Mouse (Mus musculus) ovary, postnatal 36 days (tissue): Measurements from ENCODE around the gene Srrm3.
A peak's percentile ranks its signal among the peaks of the same experiment; 100 is the strongest.

Source experiments
- DNase-seq: peaks from one replicate; pipeline ENCODE4 v3.0.0; 2022; ENCODE audit warnings: low spot score, mixed read lengths

Srrm3 gene

DNA sequence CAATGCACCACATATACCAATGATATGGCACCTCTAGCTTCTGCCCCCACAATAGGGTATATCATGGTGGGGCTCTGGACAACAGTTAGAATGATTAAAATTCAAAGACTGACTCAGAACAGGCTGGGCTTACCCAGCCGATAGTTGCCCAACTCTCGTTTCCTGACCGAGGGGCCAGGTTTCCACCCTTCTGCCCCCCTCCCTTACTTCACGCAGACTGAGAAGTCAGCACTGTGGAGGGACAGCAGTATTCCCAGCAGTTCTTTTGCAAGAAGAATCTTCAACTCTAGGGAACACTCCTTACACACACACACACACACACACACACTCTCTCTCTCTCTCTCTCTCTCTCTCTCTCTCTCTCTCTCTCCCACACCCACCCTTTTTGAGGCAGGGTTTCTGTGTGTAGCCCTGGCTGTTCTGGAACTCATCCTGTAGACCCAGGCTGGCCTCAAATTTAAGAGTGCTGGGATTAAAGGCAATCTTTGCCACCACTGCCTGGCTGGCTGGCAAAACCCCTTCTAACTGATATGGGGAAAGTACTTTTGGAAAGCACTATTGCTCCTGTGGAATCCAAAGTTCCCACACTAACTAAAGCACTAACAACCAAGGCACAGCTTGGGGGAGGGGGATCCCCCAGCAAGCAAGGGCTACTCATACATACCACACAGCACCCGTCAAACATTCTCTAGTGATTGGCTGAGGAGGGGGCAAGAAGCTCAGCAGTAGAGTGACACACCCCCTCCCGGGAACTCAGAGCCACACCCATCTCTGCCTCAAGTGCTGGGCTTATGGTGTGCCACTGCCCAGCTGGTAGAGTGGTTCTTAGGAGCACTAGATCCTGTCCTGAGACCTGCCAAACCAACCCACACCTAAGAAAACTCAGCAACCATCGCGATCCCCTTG is 98.9 kb downstream of the Srrm3 start:
- no peak for DNase-seq

DNA sequence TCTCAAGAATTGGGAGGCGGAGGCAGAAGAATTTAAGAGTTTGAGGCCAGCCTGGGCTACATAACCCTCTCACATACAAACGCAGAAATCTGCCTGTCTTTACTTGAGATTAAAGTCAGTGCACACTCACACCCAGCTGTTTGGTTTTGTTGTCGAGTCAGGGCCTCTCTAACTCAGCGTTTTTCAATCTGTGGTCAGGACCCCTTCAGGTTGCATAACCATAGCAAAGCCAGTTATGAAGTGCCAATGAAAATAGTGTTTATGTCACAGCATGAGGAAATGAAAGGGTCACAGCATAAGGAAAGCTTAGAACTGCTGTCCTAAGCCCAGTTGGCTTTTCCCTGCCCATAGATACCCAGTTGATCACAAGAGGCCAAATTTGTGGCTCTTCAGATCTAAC is 100.2 kb downstream of the Srrm3 start:
- DNase-seq, result no peak

DNA sequence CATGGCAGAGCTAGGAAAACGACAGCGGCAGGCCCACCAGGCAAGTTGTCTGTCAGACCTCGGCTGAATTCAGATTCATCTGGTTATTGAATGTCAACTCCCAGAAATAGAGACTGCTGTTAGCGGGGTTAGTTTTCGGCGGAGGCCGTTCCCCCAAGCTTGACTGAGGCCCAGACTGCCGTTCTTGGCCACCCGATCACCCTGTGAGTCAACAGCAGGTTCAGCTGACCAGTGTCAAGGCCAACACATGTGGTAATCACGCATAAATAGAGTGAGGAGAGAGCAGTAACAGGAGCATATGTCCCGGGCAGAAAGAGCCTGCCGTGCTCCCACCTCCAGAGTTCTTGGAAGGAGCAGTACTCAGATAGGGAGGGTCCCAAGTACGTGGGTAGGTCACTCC is 100.6 kb downstream of the Srrm3 start:
- DNase-seq, result peak; percentile 35

DNA sequence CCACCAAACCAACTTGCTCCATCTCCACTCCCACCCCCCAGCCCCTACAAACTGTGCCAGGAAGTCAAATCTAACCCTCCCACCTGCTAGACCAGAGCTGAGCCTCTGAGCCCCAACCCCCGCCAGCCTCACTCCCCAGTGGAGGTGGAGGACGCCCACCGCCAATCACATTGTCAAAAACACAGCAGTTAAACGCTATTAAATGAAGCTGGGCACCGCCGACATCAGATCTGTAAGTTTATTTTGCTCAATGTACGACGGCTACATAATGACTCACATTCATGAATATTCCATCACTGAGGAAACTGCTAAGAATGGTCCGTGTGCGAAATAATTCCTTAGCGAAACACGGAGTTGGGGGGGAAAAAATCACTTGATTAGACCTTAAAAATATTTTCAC is 101.5 kb downstream of the Srrm3 start:
- DNase-seq, result no peak

- DNase-seq, result no peak
Observed at GRCm38 (mm10) chr5:135908989-135909388, 102.3 kb downstream of the Srrm3 start.

- no peak for DNase-seq
Observed at GRCm38 (mm10) chr5:135909646-135910045, 103.0 kb downstream of the Srrm3 start.

DNA sequence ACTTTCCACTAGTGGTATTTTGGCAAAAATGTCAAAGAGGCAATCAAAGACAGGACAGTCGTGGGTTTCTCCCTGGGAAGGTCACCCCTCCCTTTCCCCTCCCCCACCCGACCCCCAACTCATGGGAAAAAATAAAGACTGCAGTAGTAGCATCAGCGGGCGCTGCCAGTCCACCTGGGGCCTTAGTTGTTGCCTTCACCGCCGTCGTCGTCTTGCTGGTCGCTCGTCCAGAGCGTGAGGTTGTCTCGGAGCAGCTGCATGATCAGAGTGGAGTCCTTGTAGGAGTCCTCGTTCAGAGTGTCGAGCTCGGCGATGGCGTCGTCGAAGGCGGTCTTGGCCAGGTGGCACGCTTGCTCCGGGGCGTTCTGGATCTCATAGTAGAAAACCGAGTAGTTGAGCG is 104.1 kb downstream of the Srrm3 start:
- DNase-seq, result no peak

DNA sequence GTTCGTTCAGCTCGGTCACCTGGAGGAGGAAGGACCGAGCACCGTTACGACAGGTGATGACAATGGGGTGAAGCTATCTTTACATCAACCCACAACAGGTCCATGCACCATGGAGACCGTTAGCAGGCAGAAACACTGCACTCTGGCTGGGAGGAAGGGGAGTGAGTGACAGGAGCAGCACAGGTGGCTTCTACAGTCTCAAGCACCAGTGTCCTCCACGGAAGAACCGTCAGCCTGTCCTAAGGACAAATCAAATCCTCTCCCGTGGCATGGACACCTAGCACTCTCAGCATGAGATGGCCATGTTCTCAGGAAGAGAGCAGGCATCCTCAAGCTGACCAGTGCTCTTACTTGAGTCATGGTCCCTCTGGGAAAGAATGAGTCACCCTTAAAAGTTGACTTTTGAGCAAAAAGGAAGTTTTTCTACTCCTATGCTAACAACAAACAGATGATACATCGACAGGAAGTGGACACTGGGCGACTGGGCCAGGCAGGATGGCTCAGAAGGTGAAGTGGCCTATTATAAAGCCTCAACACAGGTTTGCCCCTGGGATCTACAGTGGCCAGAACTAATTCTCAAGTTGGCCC is 105.0 kb downstream of the Srrm3 start:
- DNase-seq, result no peak

- no peak for DNase-seq
Observed at GRCm38 (mm10) chr5:135913201-135913600, 106.5 kb downstream of the Srrm3 start.

DNA sequence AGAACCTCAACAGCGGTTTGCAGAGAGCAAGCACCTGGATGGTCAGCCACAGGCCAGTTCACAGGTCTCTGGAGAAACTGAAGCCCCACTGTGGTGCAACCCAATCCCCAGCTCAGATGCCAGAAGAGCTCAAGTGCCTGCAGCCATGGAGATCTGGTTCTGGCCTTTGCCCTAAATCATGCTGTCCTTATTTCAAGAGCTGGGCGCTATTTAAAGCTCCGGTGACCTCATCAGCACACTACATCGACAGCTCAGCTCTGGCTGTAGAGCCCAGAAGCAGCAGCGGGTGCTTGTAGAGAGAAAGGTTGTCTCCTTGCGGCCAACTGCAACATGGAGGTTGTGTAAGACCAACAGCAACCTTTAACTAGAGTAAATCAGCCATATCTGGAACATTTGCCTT is 107.5 kb downstream of the Srrm3 start:
- no peak for DNase-seq

DNA sequence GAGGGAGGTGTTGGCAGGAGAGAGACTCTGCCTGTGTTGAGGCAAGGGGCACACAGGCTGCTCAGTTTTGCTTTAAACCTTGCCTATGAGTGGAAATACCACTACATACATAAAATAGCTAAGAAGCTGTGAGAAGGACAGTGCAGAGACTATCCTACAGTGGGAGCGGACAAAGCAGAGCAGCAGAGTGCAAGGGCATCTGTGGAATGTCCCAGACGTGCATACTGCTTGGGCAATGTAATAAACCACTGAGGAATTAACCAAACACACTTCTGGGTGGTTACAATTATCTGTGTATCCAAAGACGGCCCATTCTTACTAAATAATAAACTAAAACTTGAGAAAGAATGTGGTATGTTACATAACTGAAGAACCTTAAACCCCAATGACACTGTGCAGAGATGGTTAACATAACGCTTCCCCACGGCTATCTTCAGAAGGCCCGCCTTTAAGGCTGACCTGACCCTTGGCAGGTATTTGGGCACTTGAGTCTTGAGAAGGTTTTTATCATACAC is 109.4 kb downstream of the Srrm3 start:
- DNase-seq, result no peak

DNA sequence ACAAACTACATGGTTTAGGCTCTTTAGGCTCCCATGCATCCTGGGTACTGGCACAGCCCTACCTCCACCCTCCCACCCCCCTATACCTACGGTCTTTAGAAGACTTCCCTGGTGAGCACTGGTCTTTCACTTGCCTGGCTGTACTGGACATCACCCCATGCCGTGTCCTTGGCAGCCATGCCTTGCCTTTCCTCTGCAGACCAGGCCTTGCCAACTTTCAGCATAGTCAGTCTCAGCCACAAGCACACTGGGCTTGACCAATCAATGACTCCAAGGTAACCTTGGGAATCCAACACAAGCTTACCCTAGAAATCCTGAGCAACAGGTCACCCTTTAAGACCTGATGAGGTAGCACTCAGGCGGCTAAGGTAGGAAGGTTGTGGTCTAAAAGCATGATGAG is 109.9 kb downstream of the Srrm3 start:
- no peak for DNase-seq

GRCm38 (mm10) chr5:135917327-135918058 is 110.8 kb downstream of the Srrm3 start:
- no peak for DNase-seq

DNA sequence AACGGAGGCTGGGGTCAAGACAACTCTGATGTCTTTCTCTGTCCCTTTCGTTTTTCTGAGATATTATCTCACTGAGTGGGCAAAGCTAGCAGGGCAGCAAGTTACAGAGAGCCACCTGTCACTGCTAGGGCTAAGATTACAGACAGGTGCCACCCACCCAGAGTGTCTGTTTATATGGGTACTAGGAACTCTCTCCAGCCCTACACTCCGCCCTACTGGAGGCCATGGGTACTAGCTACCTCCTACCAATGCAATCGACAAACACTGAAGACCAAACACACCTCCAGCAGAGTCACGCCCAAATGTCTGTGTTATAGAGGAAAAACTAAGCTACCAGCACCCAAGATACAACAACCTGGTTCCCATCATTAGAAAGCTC is 111.4 kb downstream of the Srrm3 start:
- DNase-seq, result no peak

GRCm38 (mm10) chr5:135918593-135918992 is 111.9 kb downstream of the Srrm3 start:
- DNase-seq, result no peak

DNA sequence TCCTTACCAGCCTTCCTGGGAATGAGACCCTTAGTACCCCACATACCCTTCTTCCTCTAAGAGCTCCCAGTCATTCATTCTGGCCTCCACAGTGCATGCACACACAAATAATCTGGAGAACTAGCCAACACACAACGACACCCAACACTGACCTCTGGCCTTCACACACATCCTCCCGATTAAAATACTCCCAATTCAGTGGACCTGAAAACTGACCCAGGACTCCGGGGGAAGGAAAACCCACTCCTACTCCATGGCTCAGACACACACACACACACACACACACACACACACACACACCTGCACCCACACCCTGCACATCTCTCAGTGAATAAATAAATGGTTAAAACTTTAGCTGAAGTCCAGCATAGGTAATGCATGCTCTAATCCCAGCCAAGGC is 113.2 kb downstream of the Srrm3 start:
- no peak for DNase-seq

DNA sequence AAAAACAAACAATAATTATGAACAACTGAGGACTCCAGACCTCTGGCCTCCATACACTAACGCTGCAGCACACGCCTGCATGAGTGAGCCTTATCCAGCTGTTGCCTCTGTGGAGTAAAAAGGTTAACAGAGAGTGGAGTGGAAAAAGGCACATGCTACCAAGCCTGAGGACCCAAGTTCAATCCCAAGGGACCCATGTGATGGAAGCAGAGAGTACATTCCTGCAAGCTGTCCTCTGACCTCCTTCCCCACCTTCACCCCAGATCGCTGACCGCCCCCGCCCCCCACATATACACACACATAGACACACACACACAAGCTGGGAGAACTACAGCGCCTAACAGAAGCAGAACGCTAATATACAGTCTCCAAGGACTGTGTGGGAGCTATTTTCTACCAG is 117.2 kb downstream of the Srrm3 start:
- DNase-seq, result no peak
